Mouse (Mus musculus) c-Kit-negative CD71-positive TER-119-positive erythroid progenitor cells, embryonic 14.5 days (primary cell): Measurements from ENCODE around the gene Abcb11.
"Not testable (repeated sequence)": the region's sequence is repeated elsewhere in the genome, so short reads cannot be mapped to it uniquely, and the experiment has no call there.

Experiments used
- DNase-seq: peaks from one replicate; pipeline ENCODE4 v3.0.0-alpha.2; 2013; ENCODE audit warnings: low read depth, low spot score

Abcb11 gene

GRCm38 (mm10) chr2:69342496-69343221 lies at the start of gene Abcb11:
TSS of gene Abcb11 (minus strand) at chr2:69342616.
- no peak for DNase-seq

- DNase-seq = no peak
These were observed 43.9 kb upstream of the Abcb11 start for GRCm38 (mm10) chr2:69386118-69386871.

- no peak for DNase-seq
These were observed 40.4 kb upstream of the Abcb11 start for GRCm38 (mm10) chr2:69382838-69383237.

GRCm38 (mm10) chr2:69381740-69382139 lies 39.3 kb upstream of the Abcb11 start:
- DNase-seq = no peak

- no peak for DNase-seq
These were observed 37.9 kb upstream of the Abcb11 start, which contains the start of gene Dhrs9 for GRCm38 (mm10) chr2:69380281-69380680. TSS of gene Dhrs9 (plus strand) at chr2:69380445.

- DNase-seq = no peak
These were observed 37.4 kb upstream of the Abcb11 start for GRCm38 (mm10) chr2:69379801-69380200.

GRCm38 (mm10) chr2:69376780-69377179 lies 34.4 kb upstream of the Abcb11 start:
- DNase-seq = no peak

GRCm38 (mm10) chr2:69365275-69365674 lies 22.9 kb upstream of the Abcb11 start:
- DNase-seq = no peak

- DNase-seq = no peak
These were observed 22.4 kb upstream of the Abcb11 start for GRCm38 (mm10) chr2:69364831-69365230.

GRCm38 (mm10) chr2:69355402-69355801 lies 13.0 kb upstream of the Abcb11 start:
- not testable (repeated sequence) for DNase-seq

- no peak for DNase-seq
These were observed 910 bp downstream of the Abcb11 start for GRCm38 (mm10) chr2:69341506-69341905.

- not testable (repeated sequence) for DNase-seq
These were observed 10.9 kb downstream of the Abcb11 start for GRCm38 (mm10) chr2:69331523-69331922.

GRCm38 (mm10) chr2:69328509-69329163 lies 13.8 kb downstream of the Abcb11 start:
- DNase-seq = no peak

- no peak for DNase-seq
These were observed 17.3 kb downstream of the Abcb11 start for GRCm38 (mm10) chr2:69324881-69325660.

GRCm38 (mm10) chr2:69323018-69323417 lies 19.4 kb downstream of the Abcb11 start:
- DNase-seq = no peak

- DNase-seq = no peak
These were observed 21.0 kb downstream of the Abcb11 start for GRCm38 (mm10) chr2:69321457-69321856.

GRCm38 (mm10) chr2:69311337-69311736 lies 31.1 kb downstream of the Abcb11 start:
- DNase-seq = no peak

- no peak for DNase-seq
These were observed 34.3 kb downstream of the Abcb11 start for GRCm38 (mm10) chr2:69308136-69308535.

- DNase-seq = not testable (repeated sequence)
These were observed 41.8 kb downstream of the Abcb11 start for GRCm38 (mm10) chr2:69300568-69300967.

- no peak for DNase-seq
These were observed 47.9 kb downstream of the Abcb11 start for GRCm38 (mm10) chr2:69294508-69294907.

GRCm38 (mm10) chr2:69288989-69289388 lies 53.4 kb downstream of the Abcb11 start:
- DNase-seq = no peak

GRCm38 (mm10) chr2:69275875-69276274 lies 66.5 kb downstream of the Abcb11 start:
- DNase-seq = no peak
